Mouse (Mus musculus) megakaryocyte, adult 5-6 weeks (primary cell): ENCODE results near the gene Sult6b2. TPM values are rescaled to one million over a fixed set of nuclear protein-coding genes. Genes with fewer than 3 reads are reported as not detected.

Source experiments
- ATAC-seq: 2 replicates; pipeline ENCODE4 v1.8.0; 2016; ENCODE audit warnings: mild to moderate bottlenecking, inconsistent platforms; ENCODE audit not compliant: poor library complexity, severe bottlenecking
- total RNA-seq, 2 experiments: library from RNA; stranded (forward) in 1 of 2; stranded (reverse) in 1 of 2; fragments of 153-499, 151-499 nt in 1 of 2; fragments of 221-1000, 200-1000 nt in 1 of 2; gene quantifications; 2 replicates each; pipeline versions ENCODE4 v1.2.3 to v1.2.4; 2015 to 2017

Sult6b2 gene
- total RNA-seq, 2 experiments from 2014 or later: not detected

- ATAC-seq: 0 out of 2 replicates have a peak, but pooled peaks have one; percentile 16
These were observed 8.7 kb upstream of the Sult6b2 start for GRCm38 (mm10) chr6:142812969-142813368.

GRCm38 (mm10) chr6:142810239-142810638, 5.9 kb upstream of the Sult6b2 start:
- no peak for ATAC-seq

GRCm38 (mm10) chr6:142809373-142810098, 5.2 kb upstream of the Sult6b2 start:
- ATAC-seq: no peak

- peak; percentile 92 for ATAC-seq
These were observed 2.0 kb upstream of the Sult6b2 start for GRCm38 (mm10) chr6:142806326-142806725.

GRCm38 (mm10) chr6:142802617-142803525, 1.4 kb downstream of the Sult6b2 start:
- ATAC-seq: no peak

- no peak for ATAC-seq
These were observed 2.6 kb downstream of the Sult6b2 start for GRCm38 (mm10) chr6:142801687-142802086.

GRCm38 (mm10) chr6:142799704-142800374, 4.5 kb downstream of the Sult6b2 start:
- ATAC-seq: 0 out of 2 replicates have a peak, but pooled peaks have one; percentile 44

- ATAC-seq: no peak
These were observed 5.5 kb downstream of the Sult6b2 start for GRCm38 (mm10) chr6:142798837-142799236.

GRCm38 (mm10) chr6:142797996-142798395, 6.3 kb downstream of the Sult6b2 start:
- no peak for ATAC-seq

- no peak for ATAC-seq
These were observed 8.5 kb downstream of the Sult6b2 start for GRCm38 (mm10) chr6:142795655-142796441.

- ATAC-seq: no peak
These were observed 9.2 kb downstream of the Sult6b2 start for GRCm38 (mm10) chr6:142795087-142795486.

GRCm38 (mm10) chr6:142793468-142793867, 10.8 kb downstream of the Sult6b2 start:
- ATAC-seq: peak; percentile 89

GRCm38 (mm10) chr6:142792241-142792968, 11.9 kb downstream of the Sult6b2 start:
- peak; percentile 37; the same call in 1 of the 2 replicates for ATAC-seq

GRCm38 (mm10) chr6:142789736-142790135, 14.6 kb downstream of the Sult6b2 start:
- no peak for ATAC-seq

- ATAC-seq: no peak
These were observed 16.0 kb downstream of the Sult6b2 start for GRCm38 (mm10) chr6:142788042-142788987.

GRCm38 (mm10) chr6:142786106-142786505, 18.2 kb downstream of the Sult6b2 start:
- ATAC-seq: no peak

- ATAC-seq: peak; percentile 92
These were observed 19.0 kb downstream of the Sult6b2 start for GRCm38 (mm10) chr6:142785343-142785742.

GRCm38 (mm10) chr6:142781286-142781685, 23.0 kb downstream of the Sult6b2 start:
- ATAC-seq: no peak
